8 mouse cellular contexts compared by ENCODE assay signal in the genomic region with DNA sequence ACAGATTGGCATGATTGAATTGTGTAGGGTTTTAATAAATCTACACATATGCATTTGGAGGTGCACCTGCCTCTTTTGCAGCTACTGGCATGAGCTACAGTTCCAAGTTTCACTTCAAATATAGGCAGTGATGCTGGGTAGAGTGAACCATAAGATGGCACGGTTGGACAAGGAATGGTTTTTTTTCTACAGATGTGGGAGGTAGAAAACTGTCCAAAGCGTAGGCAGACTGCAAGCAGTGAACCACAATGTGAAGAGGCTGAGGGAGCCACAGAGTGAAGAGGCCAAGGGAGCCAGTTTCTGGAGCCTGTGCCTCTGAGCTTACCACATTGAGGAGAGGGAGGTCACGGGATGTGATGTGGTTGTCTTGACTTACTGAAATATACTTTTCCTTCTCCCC.
"Had no signal": no experiment of that assay in that cellular context is flagged by ENCODE, and none has a peak within 500 bp of the region (broad histone marks: within the 10 kb centered on the region; RNA-seq: fewer than 3 reads in every experiment).

No protein-coding gene starts in this region.

- DNase-seq: kidney, adult 11 months; kidney, adult 9 months; kidney, postnatal 4 days; lung, embryonic 14.5 days; lung, postnatal 10 days; lung, postnatal 4 days; midbrain, embryonic 14.5 days; thymus, postnatal 4 days had no signal
